Mouse (Mus musculus) CH12.LX (cell line): ENCODE results near the gene Ptpn4.

ENCODE experiments used
- CTCF ChIP-seq, 2 experiments: IDR thresholded peaks in 1 of 2; conservative IDR thresholded peaks in 1 of 2; 2 replicates each; pipeline ENCODE4 v1.5.1; 2011 to 2012; ENCODE audit warnings: low read depth in 2 of 2, low read length in 2 of 2, improper control_type of control experiment in 1 of 2, inconsistent platforms in 1 of 2, mild to moderate bottlenecking in 1 of 2, moderate library complexity in 1 of 2
- EP300 ChIP-seq: IDR thresholded peaks from 2 replicates; pipeline ENCODE4 v1.6.1; 2011; ENCODE audit warnings: low read length, improper control_type of control experiment
- ETS1 ChIP-seq: conservative IDR thresholded peaks from 2 replicates; pipeline ENCODE4 v1.6.1; 2012; ENCODE audit warnings: low read depth, mild to moderate bottlenecking, inconsistent platforms, low read length, improper control_type of control experiment, moderate library complexity
- GABPA ChIP-seq: IDR thresholded peaks from 2 replicates; pipeline ENCODE4 v1.6.1; 2012; ENCODE audit warnings: low read depth, low read length, improper control_type of control experiment, inconsistent platforms; ENCODE audit not compliant: insufficient replicate concordance
- MEF2A ChIP-seq: IDR thresholded peaks from 2 replicates; pipeline ENCODE4 v1.6.1; 2014; ENCODE audit warnings: low read depth, mild to moderate bottlenecking, inconsistent platforms, low read length, improper control_type of control experiment, borderline replicate concordance
- POLR2A ChIP-seq: IDR thresholded peaks from 2 replicates; pipeline ENCODE4 v1.6.1; 2011; ENCODE audit warnings: low read depth, mild to moderate bottlenecking, improper control_type of control experiment, low read length
- POLR2AphosphoS2 ChIP-seq: IDR thresholded peaks from 2 replicates; pipeline ENCODE4 v1.6.1; 2011; ENCODE audit warnings: low read depth, low read length, improper control_type of control experiment
- USF1 ChIP-seq: IDR thresholded peaks from 2 replicates; pipeline ENCODE4 v1.6.1; 2014; ENCODE audit warnings: low read depth, mild to moderate bottlenecking, inconsistent platforms, low read length, improper control_type of control experiment
- ZC3H11A ChIP-seq: IDR thresholded peaks from 2 replicates; pipeline ENCODE4 v1.6.1; 2012; ENCODE audit warnings: low read depth, mild to moderate bottlenecking, inconsistent platforms, low read length, improper control_type of control experiment
- ZNF384 ChIP-seq: IDR thresholded peaks from 2 replicates; pipeline ENCODE4 v1.6.1; 2012; ENCODE audit warnings: low read depth, low read length, improper control_type of control experiment, inconsistent platforms

DNA sequence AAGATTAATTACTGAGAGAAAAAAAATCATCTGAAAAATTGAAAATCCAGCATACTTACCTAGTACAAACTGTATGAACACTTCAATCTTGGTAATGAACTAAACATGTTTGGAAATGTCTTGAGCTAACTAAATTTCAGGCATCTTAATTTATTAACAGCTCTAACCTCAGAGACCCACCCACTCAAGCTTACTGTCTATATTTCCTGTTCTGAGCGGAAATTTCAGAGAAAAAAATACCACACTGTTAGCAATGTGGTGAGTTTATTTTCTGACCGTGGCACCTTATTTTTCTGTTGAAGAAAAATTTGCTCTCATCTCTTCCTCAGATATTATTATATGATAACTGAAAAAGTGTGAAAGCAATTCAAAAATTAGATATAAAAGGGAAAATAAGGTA lies 124.4 kb downstream of the Ptpn4 start:
- TF ChIP-seq CTCF (conservative IDR thresholded peaks at IDR 0.05 in 1 of 2, IDR thresholded peaks at IDR 0.05 in 1 of 2; ENCODE audit: low read depth in 2 of 2, low read length in 2 of 2) (no peak), USF1 (no peak), MEF2A (no peak), GABPA (no peak), POLR2AphosphoS2 (no peak), ZNF384 (no peak), POLR2A (no peak), EP300 (no peak), ETS1 (no peak), ZC3H11A (no peak)
